Mouse (Mus musculus) CH12.LX (cell line): ENCODE data around the gene Car3. TPM values are rescaled to one million over a fixed set of nuclear protein-coding genes. Genes with fewer than 3 reads are reported as not detected.

Experiments used
- DNase-seq: peaks from one replicate; pipeline ENCODE4 v3.0.0-alpha.2; 2013; ENCODE audit errors: extremely low read depth
- H3K27ac ChIP-seq: 2 replicates; pipeline ENCODE4 v1.5.1; 2012; ENCODE audit warnings: low read depth, mild to moderate bottlenecking, control low read depth, moderate library complexity; ENCODE audit not compliant: insufficient read depth
- H3K27me3 ChIP-seq: replicated peaks from 2 replicates; pipeline ENCODE3; 2012; ENCODE audit warnings: inconsistent platforms
- H3K36me3 ChIP-seq, 2 experiments: replicated peaks in 1 of 2; 2 replicates each; pipeline versions ENCODE3 to v1.6.1; 2012; ENCODE audit warnings: inconsistent platforms in 1 of 2, low read length in 1 of 2, mild to moderate bottlenecking in 1 of 2, mixed read lengths in 1 of 2, moderate library complexity in 1 of 2; ENCODE audit not compliant: control insufficient read depth in 1 of 2, insufficient read depth in 1 of 2
- H3K4me1 ChIP-seq, 2 experiments: 2 replicates each; pipeline ENCODE4 v1.6.1; 2012; ENCODE audit warnings: inconsistent platforms in 1 of 2, moderate library complexity in 1 of 2; ENCODE audit not compliant: insufficient read depth in 2 of 2, control insufficient read depth in 1 of 2
- H3K4me2 ChIP-seq: 2 replicates; pipeline ENCODE4 v1.6.1; 2012; ENCODE audit warnings: low read depth, mild to moderate bottlenecking, control low read depth; ENCODE audit not compliant: poor library complexity, insufficient read depth, severe bottlenecking
- H3K4me3 ChIP-seq, 3 experiments: fragments of 150-350 bp in 1 of 3; sonication (generic) in 1 of 3; replicated peaks in 1 of 3; 2 replicates each; pipeline versions ENCODE3 to v1.5.1; 2011 to 2012; ENCODE audit warnings: low read depth in 2 of 3, low read length in 2 of 3, mild to moderate bottlenecking in 2 of 3, moderate library complexity in 2 of 3, control low read depth in 1 of 3, improper control_type of control experiment in 1 of 3, inconsistent platforms in 1 of 3, mixed read lengths in 1 of 3; ENCODE audit not compliant: poor library complexity in 1 of 3
- H3K79me2 ChIP-seq: replicated peaks from 2 replicates; pipeline ENCODE4 v1.6.1; 2012; ENCODE audit warnings: mild to moderate bottlenecking, moderate library complexity; ENCODE audit not compliant: control insufficient read depth, poor library complexity, insufficient read depth, severe bottlenecking; ENCODE audit errors: extremely low read depth
- H3K9ac ChIP-seq: 2 replicates; pipeline ENCODE4 v1.6.1; 2012; ENCODE audit warnings: low read depth, mild to moderate bottlenecking, control low read depth, moderate library complexity; ENCODE audit not compliant: insufficient read depth
- H3K9me3 ChIP-seq: replicated peaks from 2 replicates; pipeline ENCODE3; 2012; ENCODE audit warnings: low read length, inconsistent platforms, mixed read lengths
- BHLHE40 ChIP-seq: IDR thresholded peaks from 2 replicates; pipeline ENCODE4 v1.6.1; 2011; ENCODE audit warnings: mild to moderate bottlenecking, low read depth, low read length, improper control_type of control experiment
- CHD1 ChIP-seq: IDR thresholded peaks from 2 replicates; pipeline ENCODE4 v1.6.1; 2012; ENCODE audit warnings: low read depth, low read length, improper control_type of control experiment, inconsistent platforms
- CTCF ChIP-seq, 2 experiments: IDR thresholded peaks in 1 of 2; conservative IDR thresholded peaks in 1 of 2; 2 replicates each; pipeline ENCODE4 v1.5.1; 2011 to 2012; ENCODE audit warnings: low read depth in 2 of 2, low read length in 2 of 2, improper control_type of control experiment in 1 of 2, inconsistent platforms in 1 of 2, mild to moderate bottlenecking in 1 of 2, moderate library complexity in 1 of 2
- E2F4 ChIP-seq: IDR thresholded peaks from 2 replicates; pipeline ENCODE4 v1.6.1; 2011; ENCODE audit warnings: low read depth, low read length, improper control_type of control experiment; ENCODE audit not compliant: insufficient replicate concordance
- EP300 ChIP-seq: IDR thresholded peaks from 2 replicates; pipeline ENCODE4 v1.6.1; 2011; ENCODE audit warnings: low read length, improper control_type of control experiment
- ETS1 ChIP-seq: conservative IDR thresholded peaks from 2 replicates; pipeline ENCODE4 v1.6.1; 2012; ENCODE audit warnings: low read depth, mild to moderate bottlenecking, inconsistent platforms, low read length, improper control_type of control experiment, moderate library complexity
- GABPA ChIP-seq: IDR thresholded peaks from 2 replicates; pipeline ENCODE4 v1.6.1; 2012; ENCODE audit warnings: low read depth, low read length, improper control_type of control experiment, inconsistent platforms; ENCODE audit not compliant: insufficient replicate concordance
- HCFC1 ChIP-seq: IDR thresholded peaks from 2 replicates; pipeline ENCODE4 v1.6.1; 2012; ENCODE audit warnings: low read depth, mild to moderate bottlenecking, inconsistent platforms, low read length, improper control_type of control experiment
- JUN ChIP-seq: IDR thresholded peaks from 2 replicates; pipeline ENCODE4 v1.6.1; 2011; ENCODE audit warnings: low read depth, mild to moderate bottlenecking, low read length, improper control_type of control experiment, moderate library complexity; ENCODE audit not compliant: insufficient read depth
- JUND ChIP-seq: conservative IDR thresholded peaks from 2 replicates; pipeline ENCODE4 v1.6.1; 2011; ENCODE audit warnings: low read depth, low read length, improper control_type of control experiment
- KAT2A ChIP-seq: IDR thresholded peaks from 2 replicates; pipeline ENCODE4 v1.6.1; 2012; ENCODE audit warnings: low read length, improper control_type of control experiment, inconsistent platforms; ENCODE audit not compliant: insufficient replicate concordance
- MAFK ChIP-seq: IDR thresholded peaks from 2 replicates; pipeline ENCODE4 v1.6.1; 2011; ENCODE audit warnings: low read length, improper control_type of control experiment; ENCODE audit not compliant: insufficient replicate concordance
- MAX ChIP-seq: IDR thresholded peaks from 2 replicates; pipeline ENCODE4 v1.6.1; 2011; ENCODE audit warnings: low read length, improper control_type of control experiment
- MAZ ChIP-seq: IDR thresholded peaks from 2 replicates; pipeline ENCODE4 v1.6.1; 2012; ENCODE audit warnings: low read depth, mild to moderate bottlenecking, inconsistent platforms, low read length, improper control_type of control experiment, moderate library complexity
- MXI1 ChIP-seq: IDR thresholded peaks from 2 replicates; pipeline ENCODE4 v1.6.1; 2011; ENCODE audit warnings: mild to moderate bottlenecking, low read depth, low read length, improper control_type of control experiment
- MYC ChIP-seq: IDR thresholded peaks from 2 replicates; pipeline ENCODE4 v1.6.1; 2011; ENCODE audit warnings: low read depth, mild to moderate bottlenecking, improper control_type of control experiment, low read length
- NELFE ChIP-seq: IDR thresholded peaks from 2 replicates; pipeline ENCODE4 v1.6.1; 2011; ENCODE audit warnings: low read depth, low read length, improper control_type of control experiment
- PAX5 ChIP-seq: IDR thresholded peaks from 2 replicates; pipeline ENCODE4 v1.6.1; 2012; ENCODE audit warnings: low read length, inconsistent platforms, mixed read lengths
- POLR2A ChIP-seq: IDR thresholded peaks from 2 replicates; pipeline ENCODE4 v1.6.1; 2011; ENCODE audit warnings: low read depth, mild to moderate bottlenecking, improper control_type of control experiment, low read length
- RCOR1 ChIP-seq: conservative IDR thresholded peaks from 2 replicates; pipeline ENCODE4 v1.6.1; 2012; ENCODE audit warnings: low read depth, mild to moderate bottlenecking, inconsistent platforms, low read length, improper control_type of control experiment
- SIN3A ChIP-seq: IDR thresholded peaks from 2 replicates; pipeline ENCODE4 v1.6.1; 2012; ENCODE audit warnings: low read length, improper control_type of control experiment, inconsistent platforms
- TBP ChIP-seq: conservative IDR thresholded peaks from 2 replicates; pipeline ENCODE4 v1.6.1; 2011; ENCODE audit warnings: low read depth, low read length, improper control_type of control experiment
- TCF12 ChIP-seq: IDR thresholded peaks from 2 replicates; pipeline ENCODE4 v1.6.1; 2014; ENCODE audit warnings: low read depth, mild to moderate bottlenecking, inconsistent platforms, low read length, improper control_type of control experiment
- UBTF ChIP-seq: IDR thresholded peaks from 2 replicates; pipeline ENCODE4 v1.6.1; 2012; ENCODE audit warnings: low read depth, mild to moderate bottlenecking, inconsistent platforms, low read length, improper control_type of control experiment, moderate library complexity
- ZC3H11A ChIP-seq: IDR thresholded peaks from 2 replicates; pipeline ENCODE4 v1.6.1; 2012; ENCODE audit warnings: low read depth, mild to moderate bottlenecking, inconsistent platforms, low read length, improper control_type of control experiment
- ZKSCAN1 ChIP-seq: IDR thresholded peaks from 2 replicates; pipeline ENCODE4 v1.6.1; 2012; ENCODE audit warnings: low read depth, inconsistent platforms, low read length, improper control_type of control experiment, borderline replicate concordance
- ZNF384 ChIP-seq: IDR thresholded peaks from 2 replicates; pipeline ENCODE4 v1.6.1; 2012; ENCODE audit warnings: low read depth, low read length, improper control_type of control experiment, inconsistent platforms
- dilution Hi-C: fragments of 300-500 bp; cut with MboI; formaldehyde crosslinking; loops from 2 replicates; pipeline ENCODE4 v1.14.3; 2020; ENCODE audit warnings: low sequenced_read_pairs; ENCODE audit not compliant: extremely low pct_unique_long_range_greater_than_20kb, extremely low pct_ligation_motif_present
- in situ Hi-C: fragments of 300-500 bp; cut with MboI; formaldehyde crosslinking; loops from 3 replicates; pipeline ENCODE4 v1.14.3; 2019; ENCODE audit warnings: low sequenced_read_pairs, low pct_ligation_motif_present, low pct_unique_long_range_greater_than_20kb, mixed read lengths
- polyA plus RNA-seq: library from polyadenylated mRNA; unstranded; fragments of >175 nt; gene quantifications from 2 replicates; pipeline ENCODE4 v1.2.1, GENCODE M21; 2012; ENCODE audit warnings: low read depth; ENCODE audit not compliant: insufficient read length
- total RNA-seq, 2 experiments: library from RNA; depleted of rRNA; stranded (reverse); fragments of 300-350 nt in 1 of 2; fragments of >200 nt in 1 of 2; gene quantifications; 2 replicates each; pipeline ENCODE4 v1.2.3; 2012 to 2014

Gene Car3
- total and polyA plus RNA-seq, 3 experiments, result 0.27 to 0.97 TPM; not detected in 1

DNA sequence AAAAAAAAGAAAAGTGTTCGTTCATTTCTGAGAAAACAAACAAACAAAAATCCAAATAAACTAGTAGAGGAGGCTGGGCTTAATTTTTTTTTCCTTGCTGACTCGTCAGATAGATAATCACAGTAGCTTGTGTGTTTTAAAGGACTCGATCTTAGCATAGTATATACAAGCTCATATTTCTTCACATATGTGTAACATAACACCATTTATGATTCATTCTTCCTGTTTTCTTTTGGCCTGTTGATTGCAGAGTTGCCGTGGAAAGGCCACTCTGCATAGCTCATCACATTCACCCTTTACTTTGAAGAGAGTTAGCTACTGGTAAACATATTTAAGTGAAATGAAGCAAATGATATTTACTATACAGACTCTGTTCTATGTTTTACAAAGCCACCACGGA, 30.4 kb downstream of the Car3 start:
- Histone ChIP-seq H3K4me2 (no peak overlapping the region), H3K9me3 (no peaks in the 10 kb centered on the region), H3K4me1 (peaks cover 0 to 9% of the 10 kb centered on the region in 2 experiments; a peak in 1 of 4 replicates), H3K4me3 (no peak overlapping the region), H3K79me2 (no peaks in the 10 kb centered on the region), H3K27ac (no peak overlapping the region), H3K36me3 (no peaks in the 10 kb centered on the region), H3K9ac (no peak overlapping the region), H3K27me3 (no peaks in the 10 kb centered on the region)
- DNase-seq, result no peak
- in situ Hi-C loops, result loop anchor here (25.0 kb wide), 1 partner anchor 169 kb away; no protein-coding TSS in a partner anchor
- TF ChIP-seq MAZ (no peak), EP300 (no peak), E2F4 (no peak), MXI1 (no peak)
- dilution Hi-C loops, result no loop called here

DNA sequence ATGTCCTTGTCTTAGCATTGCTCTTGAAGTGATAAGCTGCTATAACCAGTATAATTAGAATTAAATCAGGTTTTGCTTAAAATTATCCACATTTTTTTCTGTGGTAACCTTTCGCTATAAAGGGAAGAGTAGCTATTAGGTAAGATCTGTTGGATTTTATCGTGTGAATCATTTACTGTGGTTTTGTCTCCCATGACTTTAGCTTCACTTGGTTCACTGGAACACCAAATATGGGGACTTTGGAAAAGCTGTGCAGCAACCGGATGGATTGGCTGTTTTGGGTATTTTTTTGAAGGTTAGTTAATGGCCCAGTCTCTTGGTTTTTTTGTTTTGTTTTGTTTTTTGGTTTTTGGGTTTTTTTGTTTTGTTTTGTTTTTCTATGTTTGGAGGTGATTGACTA, 32.0 kb downstream of the Car3 start:
- H3K9ac ChIP-seq, result no peak overlapping the region
- no peaks in the 10 kb centered on the region for H3K79me2 ChIP-seq
- no peak overlapping the region for H3K4me3 ChIP-seq
- no peaks in the 10 kb centered on the region for H3K9me3 ChIP-seq
- H3K4me1 ChIP-seq, result peaks cover 0 to 2% of the 10 kb centered on the region in 2 experiments; a peak in 1 of 4 replicates
- DNase-seq, result no peak
- no peaks in the 10 kb centered on the region for H3K27me3 ChIP-seq
- no peak overlapping the region for H3K27ac ChIP-seq
- no peaks in the 10 kb centered on the region for H3K36me3 ChIP-seq
- dilution Hi-C loops (no loop called here), in situ Hi-C loops (loop anchor here (25.0 kb wide), 1 partner anchor 167 kb away; no protein-coding TSS in a partner anchor)
- no peak overlapping the region for H3K4me2 ChIP-seq
- TF ChIP-seq SIN3A (no peak), PAX5 (no peak), NELFE (no peak), ZKSCAN1 (no peak), MAX (no peak), GABPA (no peak), MYC (no peak), ZC3H11A (no peak), ETS1 (no peak), HCFC1 (no peak)

DNA sequence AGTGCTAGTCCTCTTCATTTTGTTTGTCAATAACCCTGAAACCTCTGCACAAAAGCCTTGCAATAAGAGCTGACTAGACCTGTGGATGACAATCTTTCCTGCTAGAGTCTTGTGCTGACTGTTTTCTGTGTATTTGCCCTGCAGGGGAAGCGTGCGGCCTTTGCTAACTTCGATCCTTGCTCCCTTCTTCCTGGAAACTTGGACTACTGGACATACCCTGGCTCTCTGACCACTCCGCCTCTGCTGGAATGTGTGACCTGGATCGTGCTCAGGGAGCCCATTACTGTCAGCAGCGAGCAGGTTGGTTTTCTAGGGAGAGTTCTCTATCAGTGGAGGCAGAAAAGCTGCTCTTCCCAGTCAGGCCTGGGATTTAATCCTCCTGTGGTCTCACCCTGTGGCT, 34.5 kb downstream of the Car3 start:
- Histone ChIP-seq H3K4me3 (no peak overlapping the region), H3K9me3 (no peaks in the 10 kb centered on the region), H3K27ac (no peak overlapping the region), H3K4me1 (peaks cover 0 to 2% of the 10 kb centered on the region in 2 experiments; a peak in 1 of 4 replicates), H3K79me2 (no peaks in the 10 kb centered on the region), H3K36me3 (no peaks in the 10 kb centered on the region)
- DNase-seq, result no peak
- TF ChIP-seq JUND, result no peak
- TF ChIP-seq JUN, result no peak
- TF ChIP-seq BHLHE40, result no peak
- no peak for TF ChIP-seq TBP
- no peak for TF ChIP-seq MAFK
- TF ChIP-seq CTCF (conservative IDR thresholded peaks at IDR 0.05 in 1 of 2, IDR thresholded peaks at IDR 0.05 in 1 of 2; ENCODE audit: low read depth in 2 of 2, low read length in 2 of 2), result no peak
- no peak for TF ChIP-seq UBTF
- no peak for TF ChIP-seq RCOR1
- no peak for TF ChIP-seq ZC3H11A
- no peak for TF ChIP-seq POLR2A
- TF ChIP-seq GABPA, result no peak
- no peak for TF ChIP-seq ZNF384
- no peak for TF ChIP-seq KAT2A
- TF ChIP-seq PAX5, result no peak
- TF ChIP-seq MAZ, result no peak
- no peak for TF ChIP-seq TCF12
- no peak for TF ChIP-seq CHD1
- TF ChIP-seq MYC, result no peak
- TF ChIP-seq, all 38 proteins: peak for 0
- in situ Hi-C loops, result loop anchor here (25.0 kb wide), 1 partner anchor 165 kb away; no protein-coding TSS in a partner anchor
- dilution Hi-C loops, result no loop called here
- no peaks in the 10 kb centered on the region for H3K27me3 ChIP-seq
- H3K9ac ChIP-seq, result no peak overlapping the region
- no peak overlapping the region for H3K4me2 ChIP-seq
